Mouse (Mus musculus) brain, embryonic 14.5 days (tissue): Measurements from ENCODE around the gene Slc6a3.

ENCODE experiments used
- CTCF ChIP-seq: fragments of 200-500 bp; IDR thresholded peaks from 2 replicates; pipeline ENCODE4 v1.5.1; 2012; ENCODE audit warnings: inconsistent platforms, mild to moderate bottlenecking, moderate library complexity, borderline replicate concordance; ENCODE audit not compliant: insufficient read depth, insufficient read length; ENCODE audit errors: extremely low read depth
- POLR2A ChIP-seq: fragments of 200-500 bp; IDR thresholded peaks from 2 replicates; pipeline ENCODE4 v1.6.1; 2012; ENCODE audit warnings: mild to moderate bottlenecking, inconsistent platforms, borderline replicate concordance; ENCODE audit not compliant: poor library complexity, insufficient read depth, insufficient read length, severe bottlenecking; ENCODE audit errors: extremely low read depth

DNA sequence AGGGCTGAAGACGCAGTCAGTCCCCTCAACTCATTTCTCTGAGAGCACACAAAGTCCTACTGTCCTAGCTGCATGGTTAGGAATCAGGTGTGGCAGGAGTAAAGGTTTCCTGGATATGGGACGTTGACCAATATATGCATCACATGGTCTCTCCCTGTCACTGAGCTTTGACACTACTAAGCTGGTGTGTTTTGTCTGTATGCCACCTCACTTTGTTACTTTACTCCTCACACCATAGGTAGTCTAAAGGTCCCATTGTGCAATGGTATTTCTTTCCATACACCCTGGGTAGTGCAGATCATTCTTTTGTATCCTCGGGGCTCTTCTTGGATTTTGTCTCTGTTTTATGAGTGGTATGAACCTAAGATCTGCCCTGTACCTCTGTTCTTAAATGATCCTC, 2.8 kb upstream of the Slc6a3 start:
- TF ChIP-seq POLR2A, result no peak
- no peak for TF ChIP-seq CTCF
